ENCODE assay signal across 11 mouse cellular contexts in genomic region chr5:122763271-122764031, GRCm38 (mm10). TPM values are rescaled to one million over a fixed set of nuclear protein-coding genes. Genes with fewer than 3 reads are reported as not detected.
DNase-seq lines count a peak whose midpoint lies in the region; ATAC-seq and TF ChIP-seq lines count a peak whose summit lies in the region.
"Had no signal": no experiment of that assay in that cellular context is flagged by ENCODE, and none has a peak within 500 bp of the region (broad histone marks: within the 10 kb centered on the region; RNA-seq: fewer than 3 reads in every experiment).

No protein-coding gene starts in this region.

- DNase-seq in embryonic facial prominence, embryonic 10.5 days (ENCODE audit: low spot score), result no peak
- peak; percentile 30 for DNase-seq in kidney, postnatal 0 days (ENCODE audit: low spot score)
- no peak for DNase-seq in kidney, adult 9 months
- DNase-seq in R1 (ENCODE audit: low read depth, low spot score), result peak; percentile 48
- no peak for DNase-seq in ovary, postnatal 36 days (ENCODE audit: low spot score)
- DNase-seq in layer of hippocampus, postnatal 25 days (ENCODE audit: extremely low spot score in 1 of 2, low spot score in 1 of 2), result no peak

- ATAC-seq in embryonic facial prominence, embryonic 12.5 days (ENCODE audit: insufficient number of reproducible peaks, insufficient read depth, low FRiP score, low TSS enrichment), result no peak
- no peak; the same call in 1 of the 2 replicates for ATAC-seq in kidney, postnatal 0 days (replicated peaks; ENCODE audit: low FRiP score, low read depth)
- no peak for ATAC-seq in liver, embryonic 15.5 days (ENCODE audit: insufficient read depth)
- ATAC-seq: midbrain, embryonic 16.5 days had no signal

- 82% methylated on average over 29 of the region's 29 CpGs for WGBS in embryonic facial prominence, embryonic 12.5 days
- WGBS in embryonic facial prominence, embryonic 10.5 days, result 88% methylated on average over 29 of the region's 29 CpGs
- 67% methylated on average over 29 of the region's 29 CpGs for WGBS in kidney, postnatal 0 days
- 76% methylated on average over 29 of the region's 29 CpGs for WGBS in liver, embryonic 15.5 days (ENCODE audit: insufficient replicate concordance)

- no peaks in the 10 kb centered on the region for H3K9me3 ChIP-seq in embryonic facial prominence, embryonic 12.5 days
- no peaks in the 10 kb centered on the region for H3K9me3 ChIP-seq in embryonic facial prominence, embryonic 10.5 days
- no peaks in the 10 kb centered on the region for H3K9me3 ChIP-seq in kidney, postnatal 0 days (replicated peaks; ENCODE audit: low read length)
- H3K9me3 ChIP-seq in liver, embryonic 15.5 days (replicated peaks), result no peaks in the 10 kb centered on the region
- H3K9me3 ChIP-seq: hindbrain, embryonic 15.5 days had no signal

- H3K36me3 ChIP-seq in embryonic facial prominence, embryonic 12.5 days, result peaks cover 21% of the 10 kb centered on the region; the same call in 1 of the 2 replicates
- peaks cover 37% of the 10 kb centered on the region for H3K36me3 ChIP-seq in embryonic facial prominence, embryonic 10.5 days (replicated peaks)
- H3K36me3 ChIP-seq in kidney, postnatal 0 days (ENCODE audit: insufficient read depth, low read length), result 0 out of 2 replicates have a peak, but pooled peaks cover 4% of the 10 kb centered on the region
- H3K36me3 ChIP-seq in liver, embryonic 15.5 days (replicated peaks), result peaks cover 31% of the 10 kb centered on the region

- H3K27ac ChIP-seq in embryonic facial prominence, embryonic 12.5 days, result peak overlapping the region; percentile 70
- H3K27ac ChIP-seq in embryonic facial prominence, embryonic 10.5 days (replicated peaks), result no peak overlapping the region; the same call in 1 of the 2 replicates
- peak overlapping the region; percentile 75 for H3K27ac ChIP-seq in kidney, postnatal 0 days
- H3K27ac ChIP-seq in liver, embryonic 15.5 days (replicated peaks), result 0 out of 2 replicates have a peak overlapping the region, but pooled peaks have one; percentile 33
- H3K27ac ChIP-seq: hindbrain, embryonic 15.5 days had no signal

- H3K4me1 ChIP-seq in embryonic facial prominence, embryonic 12.5 days, result peaks cover 6% of the 10 kb centered on the region; the same call in 1 of the 2 replicates
- H3K4me1 ChIP-seq in embryonic facial prominence, embryonic 10.5 days, result peaks cover 6% of the 10 kb centered on the region; the same call in 1 of the 2 replicates
- 0 out of 2 replicates have a peak, but pooled peaks cover 3% of the 10 kb centered on the region for H3K4me1 ChIP-seq in kidney, postnatal 0 days (replicated peaks; ENCODE audit: insufficient read depth, low read length)
- peaks cover 47% of the 10 kb centered on the region for H3K4me1 ChIP-seq in liver, embryonic 15.5 days (replicated peaks)
- H3K4me1 ChIP-seq: hindbrain, embryonic 15.5 days had no signal

- H3K9ac ChIP-seq in embryonic facial prominence, embryonic 12.5 days, result no peak overlapping the region
- no peak overlapping the region for H3K9ac ChIP-seq in kidney, postnatal 0 days (ENCODE audit: low read depth, low read length)
- no peak overlapping the region for H3K9ac ChIP-seq in liver, embryonic 15.5 days
- H3K9ac ChIP-seq: hindbrain, embryonic 15.5 days; liver, embryonic 14.5 days had no signal

- H3K4me3 ChIP-seq in embryonic facial prominence, embryonic 12.5 days, result no peak overlapping the region
- no peak overlapping the region for H3K4me3 ChIP-seq in embryonic facial prominence, embryonic 10.5 days
- H3K4me3 ChIP-seq in kidney, postnatal 0 days (replicated peaks; ENCODE audit: low read depth, low read length), result no peak overlapping the region
- H3K4me3 ChIP-seq in liver, embryonic 15.5 days (replicated peaks), result no peak overlapping the region
- H3K4me3 ChIP-seq: hindbrain, embryonic 15.5 days had no signal

- no peak overlapping the region for H3K4me2 ChIP-seq in embryonic facial prominence, embryonic 12.5 days (replicated peaks)
- H3K4me2 ChIP-seq in kidney, postnatal 0 days (ENCODE audit: low read length), result 0 out of 2 replicates have a peak overlapping the region, but pooled peaks have one; percentile 15
- no peak overlapping the region for H3K4me2 ChIP-seq in liver, embryonic 15.5 days
- H3K4me2 ChIP-seq: hindbrain, embryonic 15.5 days had no signal

- no peak for TF ChIP-seq CTCF in kidney, postnatal 0 days (IDR thresholded peaks at IDR 0.05; ENCODE audit: low read depth)

- H3K27me3 ChIP-seq in embryonic facial prominence, embryonic 12.5 days, result no peaks in the 10 kb centered on the region
- no peaks in the 10 kb centered on the region for H3K27me3 ChIP-seq in embryonic facial prominence, embryonic 10.5 days (replicated peaks; ENCODE audit: low read depth, poor library complexity, severe bottlenecking)
- H3K27me3 ChIP-seq in kidney, postnatal 0 days (ENCODE audit: insufficient read depth, low read length), result no peaks in the 10 kb centered on the region
- H3K27me3 ChIP-seq in liver, embryonic 15.5 days, result no peaks in the 10 kb centered on the region
- H3K27me3 ChIP-seq: hindbrain, embryonic 15.5 days had no signal

RNA-seq across cellular contexts. Expression of gene Camkk2, which starts 15.8 kb away (rescaled TPM):
- polyA plus RNA-seq in embryonic facial prominence, embryonic 12.5 days (2016; fragmentation: Nextera tagmentation; extraction: Ambion mirVana), result 43.1 and 44.6 TPM in 2 replicates
- 21.9 and 26.3 TPM in 2 replicates for polyA plus RNA-seq in embryonic facial prominence, embryonic 10.5 days (2016; fragmentation: Nextera tagmentation; extraction: Ambion mirVana)
- 38.9 and 43.1 TPM in 2 replicates for polyA plus RNA-seq in kidney, postnatal 0 days (2015; fragmentation: Nextera tagmentation; extraction: Ambion mirVana)
- polyA plus RNA-seq in liver, embryonic 15.5 days (2015; fragmentation: Nextera tagmentation; extraction: Ambion mirVana), result 8.9 and 11.4 TPM in 2 replicates
- 100 to 1,000 TPM; 110 to 127 TPM for total RNA-seq in layer of hippocampus, postnatal 25 days (2021)

RNA-seq across cellular contexts. Expression of gene P2rx4, which starts 56.1 kb away (rescaled TPM):
- polyA plus RNA-seq in embryonic facial prominence, embryonic 12.5 days (2016; fragmentation: Nextera tagmentation; extraction: Ambion mirVana), result 8.1 and 8.6 TPM in 2 replicates
- 5.1 and 6.5 TPM in 2 replicates for polyA plus RNA-seq in embryonic facial prominence, embryonic 10.5 days (2016; fragmentation: Nextera tagmentation; extraction: Ambion mirVana)
- 33.7 and 39.6 TPM in 2 replicates for polyA plus RNA-seq in kidney, postnatal 0 days (2015; fragmentation: Nextera tagmentation; extraction: Ambion mirVana)
- 25.2 and 27.9 TPM in 2 replicates for polyA plus RNA-seq in liver, embryonic 15.5 days (2015; fragmentation: Nextera tagmentation; extraction: Ambion mirVana)
- total RNA-seq in layer of hippocampus, postnatal 25 days (2021), result 10 to 100 TPM; 11.4 to 15.0 TPM

RNA-seq across cellular contexts. Expression of gene Anapc5, which starts 57.7 kb away (rescaled TPM):
- polyA plus RNA-seq in embryonic facial prominence, embryonic 12.5 days (2016; fragmentation: Nextera tagmentation; extraction: Ambion mirVana), result 478 and 484 TPM in 2 replicates
- 477 and 502 TPM in 2 replicates for polyA plus RNA-seq in embryonic facial prominence, embryonic 10.5 days (2016; fragmentation: Nextera tagmentation; extraction: Ambion mirVana)
- 258 and 302 TPM in 2 replicates for polyA plus RNA-seq in kidney, postnatal 0 days (2015; fragmentation: Nextera tagmentation; extraction: Ambion mirVana)
- 220 and 221 TPM in 2 replicates for polyA plus RNA-seq in liver, embryonic 15.5 days (2015; fragmentation: Nextera tagmentation; extraction: Ambion mirVana)
- total RNA-seq in layer of hippocampus, postnatal 25 days (2021), result 100 to 1,000 TPM; 198 to 200 TPM

Comparison
In these comparisons a context has a peak if more than half of its experiments do, and no peak if none do; other contexts are left out.
1. DNase-seq: peak in kidney, postnatal 0 days (single experiment) and R1 (single experiment); none in embryonic facial prominence, embryonic 10.5 days (single experiment), kidney, adult 9 months (single experiment), ovary, postnatal 36 days (single experiment) and layer of hippocampus, postnatal 25 days (0 of 2).